Mouse (Mus musculus): ENCODE measurements at regions not wholly inside any gene's neighbourhood (a gene's known extent, or its start where the extent isn't known, plus 50 kb on each side); places are given as distances from the start of the nearest gene placed in this dataset.

DNA sequence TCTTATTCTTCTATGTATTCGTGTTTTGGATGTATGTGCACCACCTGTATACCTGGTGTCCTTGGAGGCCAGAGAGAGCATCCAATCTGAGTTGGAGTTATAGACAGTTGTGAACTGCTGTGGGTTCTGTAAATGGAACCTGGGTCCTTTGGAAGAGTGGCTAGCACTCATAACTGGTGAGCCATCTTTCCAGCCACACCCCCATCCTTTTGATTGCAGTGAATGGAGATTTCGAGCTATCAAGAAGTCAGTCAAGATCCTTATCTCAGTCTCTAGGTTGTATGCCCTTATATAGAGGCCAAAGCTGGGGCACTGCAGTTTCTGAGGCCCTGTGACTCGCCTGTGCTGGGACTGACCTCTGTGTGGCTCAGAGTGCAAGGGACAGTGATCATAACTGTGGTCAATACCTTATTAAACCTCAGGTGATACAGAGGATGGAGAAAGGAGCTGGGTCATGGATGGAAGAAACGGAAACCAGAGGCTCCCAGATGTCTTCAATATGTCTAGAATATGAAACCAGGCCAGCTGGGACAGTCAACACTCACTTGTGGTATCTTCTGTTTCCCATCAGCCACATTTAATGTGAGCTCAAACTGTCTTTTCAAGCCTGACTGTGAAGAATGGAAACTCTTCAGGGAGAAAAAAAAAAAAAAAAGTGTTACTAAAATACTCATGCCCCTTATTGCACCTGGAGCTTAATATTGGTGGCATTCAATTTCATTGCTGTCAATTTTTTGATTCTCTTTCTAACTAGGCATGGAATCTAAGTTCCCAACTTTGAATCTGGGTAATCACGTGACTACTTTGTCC lies 86.2 kb upstream of the Cpm start:
- Histone ChIP-seq H3K4me3 (replicated peaks) (no peak overlapping the region), H3K4me2 (no peak overlapping the region), H3K4me1 (replicated peaks) (no peaks in the 10 kb centered on the region), H3K9me3 (replicated peaks) (no peaks in the 10 kb centered on the region), H3K36me3 (replicated peaks) (no peaks in the 10 kb centered on the region), H3K27ac (replicated peaks) (no peak overlapping the region), H3K9ac (no peak overlapping the region), H3K27me3 (no peaks in the 10 kb centered on the region)
- ATAC-seq (ENCODE audit: insufficient read depth) = no peak
- 42% methylated on average over 5 of the region's 5 CpGs for WGBS (ENCODE audit: insufficient replicate concordance)

- Histone ChIP-seq H3K4me2 (no peak overlapping the region), H3K36me3 (replicated peaks) (no peaks in the 10 kb centered on the region), H3K9ac (no peak overlapping the region), H3K27me3 (no peaks in the 10 kb centered on the region), H3K4me3 (replicated peaks) (no peak overlapping the region), H3K9me3 (replicated peaks) (no peaks in the 10 kb centered on the region), H3K27ac (replicated peaks) (no peak overlapping the region), H3K4me1 (replicated peaks) (no peaks in the 10 kb centered on the region)
- no peak for ATAC-seq (ENCODE audit: insufficient read depth)
- WGBS (ENCODE audit: insufficient replicate concordance) = 59% methylated on average over 5 of the region's 5 CpGs
These were observed 86.9 kb upstream of the Cpm start for GRCm38 (mm10) chr10:117542351-117542750.

GRCm38 (mm10) chr10:117541487-117541886 lies 87.8 kb upstream of the Cpm start:
- Histone ChIP-seq H3K36me3 (replicated peaks) (no peaks in the 10 kb centered on the region), H3K9ac (no peak overlapping the region), H3K27me3 (no peaks in the 10 kb centered on the region), H3K4me2 (no peak overlapping the region), H3K4me3 (replicated peaks) (no peak overlapping the region), H3K4me1 (replicated peaks) (no peaks in the 10 kb centered on the region), H3K9me3 (replicated peaks) (no peaks in the 10 kb centered on the region), H3K27ac (replicated peaks) (no peak overlapping the region)
- 55% methylated on average over 2 of the region's 2 CpGs for WGBS (ENCODE audit: insufficient replicate concordance)
- ATAC-seq (ENCODE audit: insufficient read depth) = no peak

DNA sequence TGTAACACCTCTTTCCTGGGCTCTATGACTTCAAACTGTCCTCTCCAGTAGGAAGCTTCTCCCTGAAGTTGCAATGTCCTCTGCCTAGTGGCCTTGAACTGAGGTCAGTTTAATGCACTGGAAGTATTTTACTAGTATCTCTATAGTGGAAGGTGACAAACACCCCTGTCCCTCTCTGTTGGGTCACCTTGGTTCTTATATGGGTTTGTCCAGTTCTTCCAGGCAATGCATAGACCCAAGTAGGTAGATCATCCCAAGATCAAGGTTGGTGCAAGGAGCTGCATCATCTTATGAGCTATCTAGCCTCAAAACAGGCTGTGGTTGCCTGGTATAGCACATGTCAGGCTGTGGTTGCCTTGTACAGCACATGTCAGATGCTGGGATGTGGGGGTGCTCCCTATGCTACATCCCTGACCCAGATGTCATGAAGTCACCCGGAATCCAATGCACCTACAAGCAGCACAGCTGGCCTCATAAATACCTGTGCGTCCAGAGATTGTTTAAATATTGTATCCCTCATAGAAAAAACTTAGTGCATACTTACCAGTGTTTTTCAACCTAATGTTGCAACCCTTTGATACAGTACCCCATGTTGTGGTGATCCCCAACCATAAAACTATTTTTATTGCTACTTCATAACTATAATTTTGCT lies 88.4 kb upstream of the Cpm start:
- no peak overlapping the region for H3K27ac ChIP-seq (replicated peaks)
- no peaks in the 10 kb centered on the region for H3K36me3 ChIP-seq (replicated peaks)
- WGBS (ENCODE audit: insufficient replicate concordance) = 72% methylated on average over 2 of the region's 2 CpGs
- H3K4me2 ChIP-seq = no peak overlapping the region
- H3K4me1 ChIP-seq (replicated peaks) = no peaks in the 10 kb centered on the region
- no peak overlapping the region for H3K9ac ChIP-seq
- no peak overlapping the region for H3K4me3 ChIP-seq (replicated peaks)
- no peaks in the 10 kb centered on the region for H3K9me3 ChIP-seq (replicated peaks)
- no peaks in the 10 kb centered on the region for H3K27me3 ChIP-seq
- no peak for ATAC-seq (ENCODE audit: insufficient read depth)

GRCm38 (mm10) chr10:117540112-117540594 lies 89.1 kb upstream of the Cpm start:
- Histone ChIP-seq H3K9ac (no peak overlapping the region), H3K36me3 (replicated peaks) (no peaks in the 10 kb centered on the region), H3K4me1 (replicated peaks) (no peaks in the 10 kb centered on the region), H3K27me3 (no peaks in the 10 kb centered on the region), H3K4me3 (replicated peaks) (no peak overlapping the region), H3K9me3 (replicated peaks) (no peaks in the 10 kb centered on the region), H3K27ac (replicated peaks) (no peak overlapping the region), H3K4me2 (no peak overlapping the region)
- no peak for ATAC-seq (ENCODE audit: insufficient read depth)
- WGBS (ENCODE audit: insufficient replicate concordance) = 66% methylated on average over 2 of the region's 2 CpGs

DNA sequence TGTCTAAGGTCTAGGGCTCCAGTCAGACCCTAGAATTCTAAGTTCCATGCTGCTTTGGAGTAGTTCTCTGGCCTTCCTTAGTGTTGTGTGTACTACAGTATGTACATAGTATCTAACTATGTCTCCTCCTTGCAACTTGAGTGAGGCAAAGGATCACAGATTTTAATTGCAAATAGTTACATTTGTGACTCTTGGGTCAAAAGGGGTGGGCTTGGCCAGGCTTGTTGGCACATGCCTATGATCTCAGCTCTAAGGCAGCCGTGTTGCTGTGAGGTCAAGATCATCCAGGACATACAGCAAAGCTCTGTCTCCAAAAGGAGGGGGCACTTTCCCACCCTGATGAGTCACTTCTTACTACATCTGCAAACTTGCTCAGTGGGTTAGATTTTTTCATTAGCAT lies 89.8 kb upstream of the Cpm start:
- H3K4me3 ChIP-seq (replicated peaks) = no peak overlapping the region

GRCm38 (mm10) chr10:117538725-117539124 lies 90.6 kb upstream of the Cpm start:
- no peak overlapping the region for H3K4me3 ChIP-seq (replicated peaks)
- no peak for ATAC-seq (ENCODE audit: insufficient read depth)
- H3K4me2 ChIP-seq = no peak overlapping the region
- H3K4me1 ChIP-seq (replicated peaks) = no peaks in the 10 kb centered on the region
- no peak overlapping the region for H3K9ac ChIP-seq
- no peaks in the 10 kb centered on the region for H3K36me3 ChIP-seq (replicated peaks)
- 68% methylated on average over 5 of the region's 5 CpGs for whole genome bisulfite sequencing (ENCODE audit: insufficient replicate concordance)
- H3K9me3 ChIP-seq (replicated peaks) = no peaks in the 10 kb centered on the region
- no peaks in the 10 kb centered on the region for H3K27me3 ChIP-seq
- H3K27ac ChIP-seq (replicated peaks) = no peak overlapping the region

More for the DNA sequence above, 89.8 kb upstream of the Cpm start:
- no peak overlapping the region for H3K9ac ChIP-seq
- no peak overlapping the region for H3K4me2 ChIP-seq
- H3K9me3 ChIP-seq (replicated peaks) = no peaks in the 10 kb centered on the region
- 56% methylated on average over 1 of the region's 1 CpGs for WGBS (ENCODE audit: insufficient replicate concordance)
- no peak overlapping the region for H3K27ac ChIP-seq (replicated peaks)
- H3K4me1 ChIP-seq (replicated peaks) = no peaks in the 10 kb centered on the region
- ATAC-seq (ENCODE audit: insufficient read depth) = no peak
- H3K27me3 ChIP-seq = no peaks in the 10 kb centered on the region
- H3K36me3 ChIP-seq (replicated peaks) = no peaks in the 10 kb centered on the region

DNA sequence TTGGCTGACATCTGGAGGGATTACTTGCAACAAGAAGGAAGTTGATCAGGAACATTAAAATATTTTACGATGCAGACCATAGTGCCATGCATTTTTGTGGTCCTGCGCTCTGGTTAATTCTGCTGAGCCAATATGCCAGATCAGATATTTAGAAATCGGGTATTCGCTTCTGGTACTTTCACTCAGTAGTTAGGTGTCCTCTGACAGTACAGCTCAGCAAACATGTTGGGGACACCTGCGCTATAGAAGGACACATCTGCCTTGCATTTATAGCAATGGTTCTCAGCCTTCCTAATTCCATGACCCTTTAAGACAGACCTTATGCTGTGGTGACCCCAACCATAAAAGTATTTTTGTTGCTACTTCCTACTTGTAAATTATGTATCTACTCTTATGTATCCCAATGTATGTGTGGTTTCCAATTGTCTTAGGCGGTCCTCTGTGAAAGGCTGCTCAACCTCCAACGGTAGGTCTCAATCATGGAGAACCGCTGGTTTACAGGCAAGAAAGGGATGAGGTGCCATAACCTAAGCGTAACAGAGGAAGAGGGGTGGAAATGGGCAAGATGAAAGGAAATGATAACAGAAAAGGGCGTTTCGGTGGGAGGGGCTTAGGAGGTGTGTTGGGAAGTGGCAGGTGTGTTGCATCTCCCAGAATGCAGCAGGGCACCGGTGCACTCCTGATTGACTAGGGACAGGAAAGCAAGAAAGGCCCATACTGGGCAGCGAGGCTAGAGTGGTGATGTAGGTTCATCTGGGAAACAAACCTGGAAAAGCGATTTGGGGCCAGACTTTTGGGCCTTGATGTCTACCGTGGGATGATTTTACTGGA lies 92.3 kb upstream of the Cpm start:
- H3K9ac ChIP-seq = no peak overlapping the region
- no peaks in the 10 kb centered on the region for H3K27me3 ChIP-seq
- WGBS (ENCODE audit: insufficient replicate concordance) = 77% methylated on average over 15 of the region's 15 CpGs
- H3K36me3 ChIP-seq (replicated peaks) = no peaks in the 10 kb centered on the region
- no peaks in the 10 kb centered on the region for H3K9me3 ChIP-seq (replicated peaks)
- H3K4me3 ChIP-seq (replicated peaks) = no peak overlapping the region
- no peaks in the 10 kb centered on the region for H3K4me1 ChIP-seq (replicated peaks)
- H3K4me2 ChIP-seq = no peak overlapping the region
- no peak overlapping the region for H3K27ac ChIP-seq (replicated peaks)
- ATAC-seq (ENCODE audit: insufficient read depth) = no peak

DNA sequence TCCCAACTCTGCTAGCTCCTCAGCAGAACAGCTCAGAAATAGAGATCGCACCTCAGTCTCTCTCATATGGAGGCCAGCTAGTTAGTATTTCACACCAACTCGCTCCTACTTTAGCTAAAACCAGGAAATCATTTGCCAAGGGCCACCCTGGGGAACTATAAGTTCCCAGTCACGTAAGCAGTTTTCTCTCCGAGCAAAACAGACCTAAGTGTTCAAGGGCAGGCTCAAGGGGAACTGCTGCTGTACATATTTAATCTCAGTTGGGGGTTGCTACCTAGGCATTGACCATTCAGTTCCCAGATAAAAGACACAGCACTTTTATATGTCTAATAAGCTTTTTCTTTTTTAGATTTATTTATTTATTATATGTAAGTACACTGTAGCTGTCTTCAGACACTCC lies 93.5 kb upstream of the Cpm start:
- no peak overlapping the region for H3K9ac ChIP-seq
- WGBS (ENCODE audit: insufficient replicate concordance) = 63% methylated on average over 4 of the region's 4 CpGs
- H3K4me1 ChIP-seq (replicated peaks) = no peaks in the 10 kb centered on the region
- H3K36me3 ChIP-seq (replicated peaks) = no peaks in the 10 kb centered on the region
- no peak overlapping the region for H3K4me3 ChIP-seq (replicated peaks)
- no peak overlapping the region for H3K27ac ChIP-seq (replicated peaks)
- H3K4me2 ChIP-seq = no peak overlapping the region
- no peaks in the 10 kb centered on the region for H3K9me3 ChIP-seq (replicated peaks)
- no peak for ATAC-seq (ENCODE audit: insufficient read depth)
- no peaks in the 10 kb centered on the region for H3K27me3 ChIP-seq

- 61% methylated on average over 12 of the region's 12 CpGs for WGBS (ENCODE audit: insufficient replicate concordance)
- no peak overlapping the region for H3K9ac ChIP-seq
- no peaks in the 10 kb centered on the region for H3K9me3 ChIP-seq (replicated peaks)
- H3K27me3 ChIP-seq = no peaks in the 10 kb centered on the region
- H3K27ac ChIP-seq (replicated peaks) = no peak overlapping the region
- H3K4me3 ChIP-seq (replicated peaks) = no peak overlapping the region
- no peaks in the 10 kb centered on the region for H3K36me3 ChIP-seq (replicated peaks)
- no peak overlapping the region for H3K4me2 ChIP-seq
- no peaks in the 10 kb centered on the region for H3K4me1 ChIP-seq (replicated peaks)
- ATAC-seq (ENCODE audit: insufficient read depth) = no peak
These were observed 94.1 kb upstream of the Cpm start for GRCm38 (mm10) chr10:117534992-117535719.

Data from liver, embryonic 15.5 days (tissue).